Mouse (Mus musculus) cerebellum, postnatal 36 days (tissue): ENCODE measurements around the gene Endou.

Experiments used
- DNase-seq, 2 experiments: peaks; one replicate each; pipeline ENCODE4 v3.0.0; 2021 to 2022; ENCODE audit warnings: mixed read lengths in 2 of 2

The Endou gene

GRCm38 (mm10) chr15:97726310-97726709 is 4.8 kb downstream of the Endou start:
- DNase-seq: no peak

- DNase-seq: no peak
Measured at GRCm38 (mm10) chr15:97725198-97725785, 5.8 kb downstream of the Endou start.

- no peak for DNase-seq
Measured at GRCm38 (mm10) chr15:97724346-97725197, 6.6 kb downstream of the Endou start.

- DNase-seq: peak; percentile 60 to 68
Measured at GRCm38 (mm10) chr15:97723536-97724345, 7.4 kb downstream of the Endou start.

- DNase-seq: no peak
Measured at GRCm38 (mm10) chr15:97721008-97721701, 10.0 kb downstream of the Endou start.

- no peak for DNase-seq
Measured at GRCm38 (mm10) chr15:97720026-97720675, 11.0 kb downstream of the Endou start.

GRCm38 (mm10) chr15:97719494-97719893 is 11.6 kb downstream of the Endou start:
- no peak for DNase-seq

- no peak for DNase-seq
Measured at GRCm38 (mm10) chr15:97718535-97719155, 12.5 kb downstream of the Endou start.

- DNase-seq: peak; percentile 41 to 54
Measured at GRCm38 (mm10) chr15:97717861-97718534, 13.1 kb downstream of the Endou start.

GRCm38 (mm10) chr15:97716782-97717181 is 14.4 kb downstream of the Endou start:
- no peak for DNase-seq

GRCm38 (mm10) chr15:97715734-97716133 is 15.4 kb downstream of the Endou start:
- no peak for DNase-seq

- DNase-seq: no peak
Measured at GRCm38 (mm10) chr15:97715083-97715482, 16.1 kb downstream of the Endou start.

- DNase-seq: no peak
Measured at GRCm38 (mm10) chr15:97712546-97712945, 18.6 kb downstream of the Endou start.

GRCm38 (mm10) chr15:97710906-97711305 is 20.2 kb downstream of the Endou start:
- DNase-seq: no peak

- DNase-seq: peak; percentile 88
Measured at GRCm38 (mm10) chr15:97705211-97706050, 25.7 kb downstream of the Endou start, which contains the start of gene Rpap3. TSS of gene Rpap3 (minus strand) at chr15:97705825.

GRCm38 (mm10) chr15:97696616-97697015 is 34.5 kb downstream of the Endou start:
- DNase-seq: no peak

GRCm38 (mm10) chr15:97693411-97693810 is 37.7 kb downstream of the Endou start:
- DNase-seq: no peak

GRCm38 (mm10) chr15:97684118-97684517 is 47.0 kb downstream of the Endou start:
- no peak for DNase-seq

GRCm38 (mm10) chr15:97682053-97682452 is 49.1 kb downstream of the Endou start:
- DNase-seq: no peak
